7 mouse cellular contexts compared by ENCODE assay signal in the genomic region with DNA sequence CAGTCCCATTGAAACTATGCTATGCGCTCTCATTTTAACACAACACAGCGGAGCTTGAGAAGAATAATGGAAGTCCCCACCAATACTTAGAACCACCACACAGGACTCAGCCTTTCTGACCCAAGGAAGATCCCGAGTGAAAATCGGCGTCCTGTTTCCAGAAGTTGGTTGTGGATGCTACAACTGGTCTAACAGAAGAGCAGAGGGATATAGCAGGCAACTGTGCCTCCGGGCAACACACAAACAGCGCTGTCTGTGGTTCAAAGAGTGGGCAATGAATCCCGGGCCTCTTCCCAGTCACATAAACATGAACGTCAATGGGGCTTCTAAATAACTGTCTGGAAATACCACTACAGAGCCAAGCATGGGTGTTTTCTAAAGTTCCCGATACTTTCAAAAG. TPM values are rescaled to one million over a fixed set of nuclear protein-coding genes. Genes with fewer than 3 reads are reported as not detected.
DNase-seq lines count a peak whose midpoint lies in the region; ATAC-seq and TF ChIP-seq lines count a peak whose summit lies in the region.

No protein-coding gene starts in this region.

- no peak for TF ChIP-seq POLR2A in myocyte (IDR thresholded peaks at IDR 0.05; ENCODE audit: insufficient read length, low read depth)

- H3K4me2 ChIP-seq in forebrain, embryonic 13.5 days, result peak overlapping the region; percentile 100
- H3K4me2 ChIP-seq in myocyte (ENCODE audit: low read depth), result peak overlapping the region; percentile 79

- no peaks in the 10 kb centered on the region for H3K9me3 ChIP-seq in forebrain, embryonic 13.5 days (replicated peaks)

- ATAC-seq in forebrain, embryonic 13.5 days, result peak; percentile 41

- H3K27ac ChIP-seq in forebrain, embryonic 13.5 days, result no peak overlapping the region

- H3K9ac ChIP-seq in forebrain, embryonic 13.5 days, result peak overlapping the region; percentile 72

- H3K79me2 ChIP-seq in myocyte (ENCODE audit: control insufficient read depth, insufficient read depth), result no peaks in the 10 kb centered on the region

- peaks cover 18% of the 10 kb centered on the region for H3K27me3 ChIP-seq in forebrain, embryonic 13.5 days
- H3K27me3 ChIP-seq in myocyte (ENCODE audit: control insufficient read depth, insufficient read depth, insufficient read length), result no peaks in the 10 kb centered on the region

- 18% methylated on average over 10 of the region's 10 CpGs for WGBS in forebrain, embryonic 13.5 days

- peak overlapping the region; percentile 68 for H3K4me3 ChIP-seq in forebrain, embryonic 13.5 days
- H3K4me3 ChIP-seq in myocyte, result peak overlapping the region; percentile 31

- peak overlapping the region; percentile 19 for H3ac ChIP-seq in myocyte (ENCODE audit: control insufficient read depth, insufficient read length)

- H3K36me3 ChIP-seq in forebrain, embryonic 13.5 days (ENCODE audit: poor library complexity, severe bottlenecking), result no peaks in the 10 kb centered on the region
- H3K36me3 ChIP-seq in myocyte (ENCODE audit: control insufficient read depth, insufficient read depth), result no peaks in the 10 kb centered on the region

- H3K4me1 ChIP-seq in forebrain, embryonic 13.5 days, result peaks cover 8% of the 10 kb centered on the region

- peak; percentile 5 for DNase-seq in thymus, postnatal 14 days
- DNase-seq in thymus, postnatal 25 days, result no peak
- peak; percentile 22 for DNase-seq in kidney, postnatal 10 days
- no peak for DNase-seq in gastrocnemius, postnatal 10 days
- no peak for DNase-seq in cerebellum, adult 11-12 months

TF ChIP-seq in myocyte, 11 proteins besides CTCF, POLR2A, EP300 and RAD21:
- TF ChIP-seq CEBPB (IDR thresholded peaks at IDR 0.05; ENCODE audit: insufficient read depth, poor library complexity, severe bottlenecking) (no peak), MAX (IDR thresholded peaks at IDR 0.05; ENCODE audit: low read depth) (no peak), USF1 (IDR thresholded peaks at IDR 0.05; ENCODE audit: low read depth) (no peak), REST (IDR thresholded peaks at IDR 0.05; ENCODE audit: insufficient read depth, insufficient read length) (no peak), SRF (IDR thresholded peaks at IDR 0.05; ENCODE audit: control insufficient read depth, insufficient read length, low read depth) (no peak), MYOG (IDR thresholded peaks at IDR 0.05; ENCODE audit: control insufficient read depth in 1 of 3, insufficient read depth in 1 of 3, insufficient read length in 2 of 3, low read depth in 2 of 3) (no peak), MYOD1 (IDR thresholded peaks at IDR 0.05; ENCODE audit: control insufficient read depth in 1 of 3, insufficient read length in 2 of 3, low read depth in 2 of 3) (no peak), POLR2AphosphoS2 (IDR thresholded peaks at IDR 0.05; ENCODE audit: insufficient read length, low read depth) (no peak), E2F4 (IDR thresholded peaks at IDR 0.05; ENCODE audit: insufficient read depth) (no peak), TCF12 (IDR thresholded peaks at IDR 0.05; ENCODE audit: insufficient read depth, poor library complexity, severe bottlenecking) (no peak), TCF3 (IDR thresholded peaks at IDR 0.05; ENCODE audit: insufficient read length, low read depth) (no peak)

RNA-seq across cellular contexts. Expression of a gene that starts 0.9 kb away (rescaled TPM):
- polyA plus RNA-seq in forebrain, embryonic 13.5 days (2015; fragmentation: Nextera tagmentation; extraction: Ambion mirVana), result 0.76 and 1.00 TPM in 2 replicates
- 2.6 TPM for polyA plus RNA-seq in myocyte (2012; fragmentation: generic; extraction: Trizol)
- total RNA-seq in gastrocnemius, postnatal 10 days (2021), result 10 to 100 TPM in 1 of 2 experiments, 1 to 10 TPM in 1; 7.6 to 10.7 TPM

Comparison
In these comparisons a context has a peak if more than half of its experiments do, and no peak if none do; other contexts are left out.
1. DNase-seq: peak in thymus, postnatal 14 days (single experiment) and kidney, postnatal 10 days (single experiment); none in thymus, postnatal 25 days (single experiment), gastrocnemius, postnatal 10 days (single experiment) and cerebellum, adult 11-12 months (single experiment).